Mouse (Mus musculus) kidney, adult 8-10 months (tissue): ENCODE results near the gene Swap70.

Experiments used
- DNase-seq, 2 experiments: peaks; one replicate each; pipeline ENCODE4 v3.0.0; 2022

Gene Swap70

GRCm38 (mm10) chr7:110309246-110309645, 87.7 kb downstream of the Swap70 start:
- no peak for DNase-seq

DNA sequence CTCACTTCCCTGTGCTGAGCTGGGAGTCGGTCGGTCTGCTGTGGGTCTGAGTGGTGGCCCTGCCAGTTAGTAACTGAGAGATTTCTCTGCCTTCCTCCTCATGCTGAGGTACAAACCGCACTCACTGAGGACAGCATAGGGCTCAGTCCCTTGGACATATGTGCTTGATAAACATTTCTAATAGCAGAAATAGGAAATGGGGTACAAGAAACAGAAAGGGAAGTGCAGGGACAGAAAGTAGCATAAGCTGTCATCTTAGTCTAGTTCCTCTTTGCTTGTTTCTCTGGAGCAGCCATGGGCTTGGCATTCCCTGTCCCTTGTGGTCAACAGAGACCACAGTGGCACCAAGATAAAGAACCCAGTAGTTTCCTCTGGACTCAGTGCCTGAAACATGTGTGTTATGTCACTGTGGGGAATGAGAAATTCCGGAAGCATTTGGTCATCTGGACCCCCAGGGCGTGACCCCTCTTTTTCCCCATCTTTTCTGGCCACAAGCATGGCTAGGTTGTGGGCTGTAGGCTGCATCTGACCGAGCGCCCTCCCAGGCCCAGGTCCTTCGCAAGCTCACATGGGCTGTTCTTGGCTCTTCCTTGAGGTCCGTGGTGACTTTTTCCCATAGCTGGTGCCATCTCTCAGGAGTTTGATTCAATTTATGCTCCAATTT, 92.0 kb downstream of the Swap70 start:
- DNase-seq: no peak

DNA sequence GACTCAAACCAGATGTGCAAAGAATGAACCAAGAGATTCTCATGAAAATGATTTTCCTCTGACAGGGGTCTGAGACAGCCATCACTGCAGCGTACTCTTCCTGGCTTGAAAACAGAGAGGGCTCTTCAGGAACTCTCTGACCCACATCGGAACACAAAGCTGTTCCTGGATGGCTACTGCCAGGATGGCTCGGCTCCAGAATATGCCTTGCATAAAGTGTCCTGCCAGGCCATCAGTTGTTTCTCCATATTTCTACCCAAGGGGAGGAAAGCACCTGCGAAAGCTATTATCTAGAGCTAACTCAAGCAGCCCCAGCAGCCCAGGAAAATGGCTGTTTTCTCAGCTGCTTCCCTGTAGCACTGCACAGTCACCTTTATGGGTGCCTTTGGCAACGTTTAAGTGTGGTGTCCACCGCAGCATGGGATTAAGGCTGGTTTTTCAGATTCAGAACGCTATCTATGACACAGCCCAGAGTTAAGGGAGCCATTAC, 92.9 kb downstream of the Swap70 start:
- DNase-seq: no peak

GRCm38 (mm10) chr7:110315352-110315751, 93.8 kb downstream of the Swap70 start:
- DNase-seq: no peak

DNA sequence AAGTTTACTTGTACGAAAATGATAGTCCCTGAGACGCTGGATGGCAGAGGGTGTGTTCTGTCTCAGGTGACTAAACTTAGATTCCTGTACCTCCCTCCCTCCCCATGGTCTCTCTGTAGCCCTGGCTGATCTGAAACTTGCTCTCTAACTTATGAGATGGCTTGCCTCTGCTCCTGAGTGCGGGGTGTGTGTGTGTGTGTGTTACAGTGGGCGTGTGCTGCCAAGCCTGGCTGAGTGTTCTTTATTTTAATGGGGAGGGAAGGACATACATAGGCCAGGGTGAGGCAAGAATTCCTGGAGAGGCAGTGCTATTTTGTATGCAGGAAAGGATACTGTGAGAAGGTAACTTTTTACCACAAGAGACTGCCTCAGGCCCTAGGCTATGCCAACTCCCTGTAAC, 95.9 kb downstream of the Swap70 start:
- DNase-seq: no peak

GRCm38 (mm10) chr7:110318971-110319519, 97.5 kb downstream of the Swap70 start:
- no peak for DNase-seq

- no peak for DNase-seq
Measured at GRCm38 (mm10) chr7:110321106-110321505, 99.6 kb downstream of the Swap70 start.

DNA sequence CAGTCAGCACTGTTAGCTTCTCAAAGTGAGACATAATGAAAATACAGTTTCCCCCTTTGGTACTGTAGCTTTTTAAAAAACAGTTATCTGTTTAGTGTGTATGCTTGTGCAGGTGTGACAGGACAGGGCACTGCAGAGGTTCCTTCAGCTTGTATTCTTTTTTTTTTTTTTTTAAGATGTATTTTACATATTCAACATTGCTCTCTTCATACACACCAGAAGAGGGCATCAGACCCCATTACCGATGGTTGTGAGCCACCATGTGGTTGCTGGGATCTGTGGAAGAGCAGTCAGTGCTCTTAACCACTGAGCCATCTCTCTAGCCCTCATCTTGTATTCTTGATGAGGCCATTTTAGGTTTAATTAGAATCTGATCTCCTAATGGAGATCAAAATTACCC, 103.3 kb downstream of the Swap70 start:
- DNase-seq: no peak

GRCm38 (mm10) chr7:110325381-110326110, 104.0 kb downstream of the Swap70 start:
- no peak for DNase-seq
